Mouse (Mus musculus) embryonic fibroblast, embryonic 13.5 days (primary cell): Measurements from ENCODE around the gene Nlgn3.

ENCODE experiments used
- CTCF ChIP-seq: IDR thresholded peaks from 2 replicates; pipeline ENCODE4 v1.5.1; 2011; ENCODE audit warnings: mild to moderate bottlenecking, control low read depth, low read length, moderate library complexity, borderline replicate concordance; ENCODE audit not compliant: insufficient read depth
- POLR2A ChIP-seq: IDR thresholded peaks from 2 replicates; pipeline ENCODE4 v1.6.1; 2011; ENCODE audit warnings: low read depth, mild to moderate bottlenecking, control low read depth, low read length, moderate library complexity

- no peak for TF ChIP-seq POLR2A
- no peak for TF ChIP-seq CTCF
Observed at GRCm38 (mm10) chrX:101288432-101288831, 10.5 kb upstream of the Nlgn3 start.
